Mouse (Mus musculus) forelimb bud, embryonic 11.5 days (tissue): ENCODE results near the gene Jade2.
"Not testable (repeated sequence)": the region's sequence is repeated elsewhere in the genome, so short reads cannot be mapped to it uniquely, and the experiment has no call there.

Experiments used
- DNase-seq: peaks from one replicate; pipeline ENCODE4 v3.0.0-alpha.2; 2012; ENCODE audit warnings: low read depth, low spot score

Jade2 gene

GRCm38 (mm10) chr11:51796272-51796671 lies 61.2 kb downstream of the Jade2 start:
- no peak for DNase-seq

DNA sequence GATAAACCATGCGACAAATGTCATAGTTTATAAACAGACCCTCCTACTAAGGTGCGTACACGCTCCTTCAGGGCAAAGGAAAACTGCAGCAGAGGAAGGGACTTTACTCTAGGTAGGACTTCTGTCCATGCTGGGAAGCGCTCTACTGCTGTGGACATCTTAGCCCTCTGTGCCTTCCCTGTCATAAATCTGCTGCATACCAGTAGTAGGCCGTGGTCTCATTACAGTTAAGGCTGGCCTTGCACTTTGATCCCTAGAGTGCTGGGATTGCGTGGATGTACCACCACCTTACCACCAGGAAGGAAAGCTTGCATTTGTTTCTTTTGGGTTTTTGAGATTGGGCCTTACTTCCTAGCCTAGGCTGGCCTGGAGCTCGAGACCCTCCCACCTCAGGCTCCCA lies 66.8 kb downstream of the Jade2 start:
- no peak for DNase-seq

DNA sequence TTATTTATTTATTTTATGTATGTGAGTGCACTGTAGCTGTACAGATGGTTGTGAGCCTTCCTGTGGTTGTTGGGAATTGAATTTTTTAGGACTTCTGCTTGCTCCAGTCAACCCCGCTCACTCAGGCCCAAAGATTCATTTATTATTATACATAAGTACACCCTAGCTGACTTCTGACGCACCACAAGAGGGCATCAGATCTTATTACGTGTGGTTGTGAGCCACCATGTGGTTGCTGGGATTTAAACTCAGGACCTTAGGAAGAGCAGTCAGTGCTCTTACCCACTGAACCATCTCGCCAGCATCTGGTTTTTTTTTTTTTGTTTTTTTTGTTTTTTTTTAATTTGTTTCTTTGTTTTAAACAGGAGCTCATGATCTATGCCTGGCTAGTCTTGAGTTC lies 67.7 kb downstream of the Jade2 start:
- DNase-seq, result not testable (repeated sequence)

- DNase-seq, result peak; percentile 49
These were observed 71.5 kb downstream of the Jade2 start for GRCm38 (mm10) chr11:51785926-51786325.

DNA sequence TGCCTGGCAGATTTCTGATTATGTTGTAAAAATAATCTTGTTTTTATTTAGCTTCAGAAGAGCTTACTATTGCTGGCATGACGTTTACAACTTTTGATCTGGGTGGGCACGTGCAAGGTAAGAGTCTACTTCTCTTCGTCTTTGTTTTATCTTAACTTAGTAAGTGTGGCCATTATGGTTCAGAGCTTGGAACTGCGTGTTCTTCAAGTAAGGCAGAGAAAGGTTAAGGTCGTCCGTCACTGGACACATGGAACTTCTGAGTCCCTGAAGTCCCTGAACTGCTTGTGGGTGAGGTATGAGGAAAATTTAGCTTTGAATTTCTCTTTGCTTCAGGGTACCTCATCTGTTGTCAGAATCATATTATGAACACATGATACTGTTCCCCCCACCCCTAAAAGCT lies 74.7 kb downstream of the Jade2 start:
- DNase-seq, result no peak

GRCm38 (mm10) chr11:51780773-51781267 lies 76.6 kb downstream of the Jade2 start:
- DNase-seq, result no peak

DNA sequence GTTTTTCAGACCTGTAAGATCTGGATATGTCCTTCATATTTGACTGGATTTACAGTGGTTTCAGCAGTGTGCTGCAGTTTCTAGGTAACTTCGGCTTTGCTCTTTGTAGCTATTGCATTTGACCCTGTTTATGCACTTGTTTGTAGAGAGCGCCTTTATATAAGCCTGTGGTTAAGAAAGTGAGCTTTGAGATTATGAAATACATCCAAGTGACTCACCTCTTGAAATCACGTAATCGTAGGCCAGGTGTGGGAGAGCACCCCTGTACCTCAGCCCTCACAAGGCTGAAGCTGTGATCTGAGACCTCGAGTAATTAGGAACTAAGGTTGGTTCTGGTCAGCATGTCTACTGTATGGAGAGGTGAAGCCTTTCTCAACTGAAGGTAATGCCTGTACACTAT lies 80.0 kb downstream of the Jade2 start:
- DNase-seq, result no peak

GRCm38 (mm10) chr11:51775507-51775906 lies 81.9 kb downstream of the Jade2 start:
- DNase-seq, result no peak

DNA sequence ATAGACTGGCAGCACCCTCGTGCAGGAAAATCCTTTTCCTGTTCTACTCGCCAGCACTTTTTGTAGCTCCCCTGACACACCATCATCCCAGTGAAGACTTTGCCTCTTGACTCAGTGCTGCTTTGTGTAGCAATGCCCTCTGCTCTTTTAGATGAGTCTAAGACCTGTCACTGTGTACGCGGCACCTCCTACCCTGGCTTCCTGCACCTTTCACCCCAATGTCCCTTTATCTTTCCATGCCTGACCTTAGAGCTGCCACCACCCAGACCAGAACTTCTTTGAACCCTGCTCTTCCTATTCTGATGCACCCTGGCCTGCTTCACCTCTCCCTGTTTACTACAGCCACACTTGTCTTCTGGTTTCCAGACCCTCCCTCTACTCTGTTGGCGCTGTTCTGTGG lies 89.2 kb downstream of the Jade2 start:
- no peak for DNase-seq

- no peak for DNase-seq
These were observed 89.8 kb downstream of the Jade2 start for GRCm38 (mm10) chr11:51767579-51768220.

GRCm38 (mm10) chr11:51764816-51765215 lies 92.6 kb downstream of the Jade2 start:
- DNase-seq, result no peak

DNA sequence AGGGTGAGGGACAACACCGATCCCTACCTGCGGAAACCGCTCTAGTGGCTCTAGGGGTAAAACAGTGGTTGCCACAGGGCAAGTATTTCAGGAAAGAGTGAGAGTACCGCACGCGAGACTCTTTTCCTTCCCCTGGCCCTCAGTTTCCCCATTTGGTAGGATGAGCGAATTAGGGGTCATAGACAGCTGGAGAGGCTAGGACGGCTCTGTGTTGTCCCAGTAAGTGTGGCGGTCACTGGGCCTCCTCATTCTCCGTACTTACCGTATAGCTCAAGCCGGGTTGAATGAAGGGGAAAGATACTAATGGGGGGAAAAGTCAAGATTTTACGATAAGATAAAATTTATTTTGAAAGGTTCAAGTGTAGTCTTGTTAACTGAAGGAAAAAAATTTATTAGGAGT lies 93.5 kb downstream of the Jade2 start:
- no peak for DNase-seq
